Mouse (Mus musculus) heart, postnatal 14 days (tissue): ENCODE data around the gene Reep3. TPM values are rescaled to one million over a fixed set of nuclear protein-coding genes. Genes with fewer than 3 reads are reported as not detected.

Source experiments
- DNase-seq, 2 experiments: peaks; one replicate each; pipeline ENCODE4 v3.0.0; 2021 to 2022
- intact Hi-C: fragments of 180-260 bp; cut with DNase I; formaldehyde crosslinking; loops from one replicate; pipeline ENCODE4 v1.15.1; 2025
- total RNA-seq, 2 experiments: library from RNA; stranded (reverse); gene quantifications; 2 replicates each; pipeline ENCODE4 v1.2.3; 2021

Gene Reep3
- total RNA-seq, 2 experiments from 2014 or later: 28.4 to 31.5 TPM

GRCm38 (mm10) chr10:66998770-66999169 lies 98.0 kb downstream of the Reep3 start:
- intact Hi-C loops: no loop called here

DNA sequence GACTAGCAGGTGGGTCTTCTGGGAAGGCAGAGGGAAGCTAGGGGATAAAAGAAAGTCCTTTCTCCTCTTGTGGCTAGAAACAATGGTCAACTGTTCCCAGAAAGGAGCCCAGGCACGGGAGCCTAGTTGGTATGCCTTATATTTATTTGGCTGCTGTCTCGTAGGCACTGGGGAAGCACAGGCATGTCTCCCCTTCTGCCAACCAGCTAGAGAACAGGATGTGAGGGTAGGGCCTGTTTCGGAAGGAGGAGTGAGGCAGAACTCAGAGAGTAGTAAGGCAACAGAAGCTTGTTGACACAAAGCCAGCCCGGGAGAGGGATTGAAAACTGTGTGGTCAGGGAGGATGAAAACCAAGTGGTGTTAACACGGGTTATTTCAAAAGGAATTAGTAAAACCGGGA lies 101.6 kb downstream of the Reep3 start:
- DNase-seq: peak in 1 of 2 experiments; percentile 27
- intact Hi-C loops: no loop called here

More at GRCm38 (mm10) chr10:66998770-66999169, 98.0 kb downstream of the Reep3 start:
- DNase-seq: no peak

DNA sequence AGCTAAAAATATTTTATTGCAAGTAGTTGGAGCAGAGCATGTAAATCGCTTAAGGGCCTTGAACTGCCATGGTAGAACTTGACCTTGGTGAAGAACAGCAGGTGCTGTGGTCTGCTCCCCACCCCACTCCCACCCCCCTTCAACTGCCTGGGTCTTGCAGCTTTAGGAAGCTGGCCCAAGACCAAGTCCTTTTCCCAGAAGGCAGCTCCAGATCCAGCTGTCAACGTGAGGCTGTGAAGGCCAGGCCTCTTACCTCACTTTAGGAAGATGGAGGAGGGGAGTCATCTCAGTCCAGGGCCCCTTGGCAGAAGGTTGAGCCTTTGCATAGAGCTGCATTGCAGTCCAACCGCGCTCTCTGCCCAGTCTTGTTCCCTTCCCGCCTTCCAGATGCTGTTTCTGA lies 102.3 kb downstream of the Reep3 start:
- peak; percentile 22 to 47 for DNase-seq
- intact Hi-C loops: no loop called here

- DNase-seq: no peak
- intact Hi-C loops: no loop called here
Observed at GRCm38 (mm10) chr10:66992591-66992990, 104.2 kb downstream of the Reep3 start.

- DNase-seq: no peak
- intact Hi-C loops: no loop called here
Observed at GRCm38 (mm10) chr10:66990506-66990905, 106.2 kb downstream of the Reep3 start.

GRCm38 (mm10) chr10:66983043-66983442 lies 113.7 kb downstream of the Reep3 start:
- intact Hi-C loops: no loop called here
- no peak for DNase-seq

GRCm38 (mm10) chr10:66978215-66978614 lies 118.5 kb downstream of the Reep3 start:
- intact Hi-C loops: no loop called here
- DNase-seq: no peak

DNA sequence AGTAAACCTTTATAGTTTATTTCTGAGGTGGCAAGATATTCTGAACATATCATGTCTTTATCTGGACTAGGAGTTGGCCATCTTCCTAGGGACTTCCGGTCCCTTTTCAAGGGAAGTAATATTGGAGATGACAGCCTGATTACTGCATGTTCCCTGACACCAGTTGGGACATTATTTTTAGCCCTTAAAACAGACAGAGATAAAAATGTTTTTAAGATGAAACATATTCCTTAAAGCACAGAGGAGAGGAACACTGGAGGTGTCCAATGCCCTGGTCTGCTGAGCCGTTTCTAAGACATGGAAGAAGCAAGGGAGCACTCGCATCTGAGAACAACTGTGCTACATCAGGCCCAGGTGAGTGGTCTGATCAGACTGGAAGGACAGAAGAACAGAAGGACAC lies 119.7 kb downstream of the Reep3 start:
- intact Hi-C loops: no loop called here
- DNase-seq: no peak

DNA sequence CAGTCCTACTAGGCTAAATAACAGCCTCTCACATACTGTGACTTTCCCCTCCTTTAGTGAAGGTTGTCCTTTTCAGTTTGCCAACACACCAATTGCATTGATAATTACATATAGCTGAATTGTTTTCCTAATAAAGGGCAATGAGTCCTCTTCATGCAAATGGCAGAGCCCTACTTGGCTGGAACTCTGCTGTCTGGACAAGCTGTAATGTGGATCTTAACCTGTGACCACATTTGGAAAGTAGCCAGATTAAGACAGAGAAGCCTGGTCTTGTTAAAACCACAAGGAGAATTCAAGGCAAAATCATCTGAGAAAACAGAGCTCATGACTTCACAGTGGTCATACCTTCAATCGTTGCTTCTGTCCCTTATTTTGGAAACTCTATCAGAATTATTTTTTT lies 121.3 kb downstream of the Reep3 start:
- intact Hi-C loops: no loop called here
- no peak for DNase-seq

- DNase-seq: no peak
- intact Hi-C loops: no loop called here
Observed at GRCm38 (mm10) chr10:66974417-66974816, 122.3 kb downstream of the Reep3 start.

DNA sequence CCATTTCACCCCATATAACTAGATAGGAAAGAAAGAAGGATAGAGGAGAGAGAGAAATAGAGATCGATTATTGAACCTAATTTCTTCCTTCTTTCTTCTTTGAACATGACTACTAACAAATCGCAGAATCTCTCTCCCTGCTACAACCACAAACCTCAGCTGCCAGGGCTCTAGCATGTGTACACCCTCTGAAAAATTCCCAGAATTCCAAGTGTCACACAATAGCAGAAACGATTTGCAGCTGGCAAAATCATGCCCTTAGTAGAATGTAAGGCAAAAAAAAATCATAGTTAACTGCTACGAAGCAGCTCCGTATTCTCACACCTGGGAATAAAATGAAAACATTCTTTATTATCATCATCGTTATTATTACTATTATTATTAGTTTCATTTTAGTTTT lies 122.9 kb downstream of the Reep3 start:
- intact Hi-C loops: no loop called here
- DNase-seq: no peak

DNA sequence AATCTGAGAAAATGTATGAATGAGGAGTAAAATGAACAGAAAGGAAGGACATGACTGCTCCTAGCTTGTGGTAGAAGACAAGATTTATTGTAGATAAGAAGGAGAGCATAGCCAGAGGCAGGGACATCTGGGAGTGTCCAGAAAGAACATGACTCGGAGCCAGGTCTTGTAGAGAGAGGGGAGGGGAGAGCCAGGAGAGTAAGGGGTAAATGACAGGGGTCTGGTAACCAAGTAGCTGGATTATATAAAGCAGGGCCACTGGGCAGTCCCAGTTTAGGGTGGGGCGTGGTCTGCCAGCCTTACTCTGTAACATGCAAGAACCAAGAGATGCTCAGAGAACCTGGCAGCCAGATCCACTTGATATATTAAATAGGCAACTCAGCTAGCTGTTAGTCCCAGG lies 123.5 kb downstream of the Reep3 start:
- DNase-seq: no peak
- intact Hi-C loops: no loop called here

GRCm38 (mm10) chr10:66970336-66971115 lies 126.2 kb downstream of the Reep3 start:
- DNase-seq: no peak

GRCm38 (mm10) chr10:66969581-66969980 lies 127.2 kb downstream of the Reep3 start:
- DNase-seq: no peak
- intact Hi-C loops: no loop called here

More at GRCm38 (mm10) chr10:66970336-66971115, 126.2 kb downstream of the Reep3 start:
- intact Hi-C loops: no loop called here

- intact Hi-C loops: no loop called here
Observed at GRCm38 (mm10) chr10:66969081-66969480, 127.7 kb downstream of the Reep3 start.

DNA sequence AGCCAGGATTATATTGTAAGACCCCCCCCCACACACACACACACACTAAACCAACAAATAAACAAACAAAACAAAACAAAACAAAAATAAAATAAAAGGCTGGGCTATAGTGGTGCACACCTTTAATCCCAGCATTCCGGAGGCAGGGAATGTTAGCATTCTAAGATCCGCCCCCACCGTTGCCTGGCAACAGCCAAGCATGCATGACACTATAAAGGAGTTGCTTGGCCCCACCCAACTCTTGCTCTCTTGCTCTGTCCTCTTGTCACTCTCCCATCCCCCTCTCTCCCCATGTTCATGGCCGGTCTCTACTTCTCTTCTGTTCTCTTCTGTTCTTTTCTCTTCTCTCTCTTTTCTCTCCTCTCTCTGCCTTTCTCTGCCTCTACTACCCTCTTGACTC lies 128.2 kb downstream of the Reep3 start:
- no peak for DNase-seq
- intact Hi-C loops: no loop called here

More at GRCm38 (mm10) chr10:66969081-66969480, 127.7 kb downstream of the Reep3 start:
- DNase-seq: no peak

GRCm38 (mm10) chr10:66966391-66967109 lies 130.2 kb downstream of the Reep3 start:
- intact Hi-C loops: no loop called here
- DNase-seq: peak; percentile 27 to 45

DNA sequence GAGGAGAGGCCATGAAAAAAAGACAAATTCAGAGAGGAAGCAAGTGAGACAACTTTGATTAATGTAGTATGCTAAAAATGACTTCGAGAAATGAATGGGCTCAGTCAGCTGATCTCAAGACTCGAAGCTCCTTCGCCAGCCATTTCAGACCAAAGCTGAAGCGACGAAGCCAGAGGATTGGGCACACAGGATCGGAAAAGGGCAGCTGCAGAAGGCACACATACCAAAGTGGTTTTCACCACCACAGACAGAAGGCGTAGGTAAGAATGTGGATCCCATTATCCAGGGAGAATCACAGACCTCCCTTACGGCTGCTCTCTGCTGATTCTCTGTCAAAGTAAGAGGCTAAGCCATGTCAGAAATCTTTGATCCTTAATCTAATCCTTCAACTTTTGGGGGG lies 136.6 kb downstream of the Reep3 start:
- intact Hi-C loops: no loop called here

More for the DNA sequence above, 136.6 kb downstream of the Reep3 start:
- DNase-seq: no peak
